Mouse (Mus musculus): ENCODE data around the gene Frrs1. TPM values are rescaled to one million over a fixed set of nuclear protein-coding genes. Genes with fewer than 3 reads are reported as not detected.

Frrs1 gene
- polyA plus RNA-seq (2017; shearing (Covaris generic)) = 24.5 TPM

DNA sequence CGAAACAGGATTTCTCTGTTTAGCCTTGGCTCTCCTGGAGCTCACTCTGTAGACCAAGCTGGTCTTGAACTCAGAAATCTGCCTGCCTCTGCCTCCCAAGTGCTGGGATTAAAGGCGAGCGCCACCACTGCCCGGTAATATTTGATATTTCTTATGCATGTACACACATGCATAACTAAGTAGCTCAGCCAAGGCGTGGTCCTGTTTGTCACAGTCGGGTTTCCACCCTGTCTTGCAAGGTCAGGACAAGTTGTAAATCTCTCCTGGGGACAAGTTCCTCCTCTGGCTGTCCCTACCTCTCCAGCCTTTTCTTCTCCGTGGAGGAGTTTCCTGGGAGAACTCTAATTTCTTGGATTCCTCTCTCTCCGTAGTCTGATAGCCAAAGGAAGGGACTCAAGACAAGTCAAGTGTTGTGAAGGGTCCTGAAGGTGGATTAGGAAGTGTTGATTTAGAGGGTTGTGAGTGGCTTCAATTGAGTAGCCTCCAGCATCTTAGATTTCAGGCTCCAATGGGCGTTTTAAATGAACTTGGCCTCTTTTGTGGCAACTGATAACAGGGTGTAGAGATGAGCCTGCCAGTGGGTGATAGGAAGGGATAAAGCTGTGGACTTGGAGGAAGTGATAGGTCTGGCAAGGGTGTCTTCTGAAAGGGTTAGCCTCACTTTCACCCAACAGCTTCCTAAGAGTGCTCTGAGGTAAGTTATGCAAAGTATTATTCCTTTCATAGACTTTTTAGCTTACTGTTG is at the start of gene Frrs1:
Gene Frrs1 (plus strand): TSS at position 524 of the 745 bp plus-strand sequence.

Other genes with a start within 250 kb of the Frrs1 start
- 25.5 TPM for gene Trmt13, start 244.9 kb upstream of the Frrs1 start, polyA plus RNA-seq (2017; shearing (Covaris generic))
- gene Mfsd14a, start 196.8 kb upstream of the Frrs1 start, polyA plus RNA-seq (2017; shearing (Covaris generic)) = 135 TPM
- gene Gm43191, start 178.2 kb upstream of the Frrs1 start, polyA plus RNA-seq (2017; shearing (Covaris generic)) = not detected
- gene Slc35a3, start 146.6 kb upstream of the Frrs1 start, polyA plus RNA-seq (2017; shearing (Covaris generic)) = 26.5 TPM
- 5.3 TPM for gene Agl, start 51.3 kb upstream of the Frrs1 start, polyA plus RNA-seq (2017; shearing (Covaris generic))
- not detected for gene 4930455H04Rik, start 108.8 kb downstream of the Frrs1 start, polyA plus RNA-seq (2017; shearing (Covaris generic))
- gene Palmd, start 109.5 kb downstream of the Frrs1 start, polyA plus RNA-seq (2017; shearing (Covaris generic)) = not detected

All from effector memory CD4-positive, alpha-beta T cell, adult 7 months (primary cell).